Mouse (Mus musculus): ENCODE data around the gene Aldh3b1. TPM values are rescaled to one million over a fixed set of nuclear protein-coding genes. Genes with fewer than 3 reads are reported as not detected.

Aldh3b1 gene
- polyA plus RNA-seq, 1 experiment: not detected

GRCm38 (mm10) chr19:3922661-3923371 is 6.8 kb downstream of the Aldh3b1 start:
- no peaks in the 10 kb centered on the region for H3K9me3 ChIP-seq (ENCODE audit: control insufficient read depth, low read length)
- H3K4me1 ChIP-seq (ENCODE audit: control insufficient read depth): peaks cover 11% of the 10 kb centered on the region
- no peak overlapping the region for H3K4me3 ChIP-seq (replicated peaks)
- H3K27me3 ChIP-seq (ENCODE audit: control insufficient read depth): no peaks in the 10 kb centered on the region
- TF ChIP-seq GATA1 (IDR thresholded peaks at IDR 0.05; ENCODE audit: low read length) (no peak), TAL1 (IDR thresholded peaks at IDR 0.05; ENCODE audit: low read length) (no peak)
- H3K36me3 ChIP-seq (ENCODE audit: control insufficient read depth): no peaks in the 10 kb centered on the region

DNA sequence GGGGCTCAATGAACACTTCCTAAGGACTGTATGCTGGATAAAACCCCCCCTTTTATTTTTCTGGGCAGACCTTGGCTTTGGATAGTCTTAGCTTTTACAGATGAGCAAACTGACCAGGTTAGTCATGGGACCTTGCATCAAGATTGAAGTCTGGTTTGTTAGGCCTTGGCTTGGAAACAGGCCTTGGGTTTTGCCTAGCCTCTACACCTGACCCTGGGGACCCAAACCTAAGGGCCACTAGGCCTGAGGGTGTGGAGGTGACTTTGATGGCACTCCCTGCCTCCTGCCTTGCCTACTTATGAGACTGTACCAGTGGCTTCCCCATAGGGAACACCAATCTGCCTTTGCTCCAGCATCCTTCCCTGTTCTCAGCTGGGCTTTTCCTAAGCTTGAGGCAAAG is 9.7 kb downstream of the Aldh3b1 start:
- H3K4me3 ChIP-seq (replicated peaks): no peak overlapping the region

DNA sequence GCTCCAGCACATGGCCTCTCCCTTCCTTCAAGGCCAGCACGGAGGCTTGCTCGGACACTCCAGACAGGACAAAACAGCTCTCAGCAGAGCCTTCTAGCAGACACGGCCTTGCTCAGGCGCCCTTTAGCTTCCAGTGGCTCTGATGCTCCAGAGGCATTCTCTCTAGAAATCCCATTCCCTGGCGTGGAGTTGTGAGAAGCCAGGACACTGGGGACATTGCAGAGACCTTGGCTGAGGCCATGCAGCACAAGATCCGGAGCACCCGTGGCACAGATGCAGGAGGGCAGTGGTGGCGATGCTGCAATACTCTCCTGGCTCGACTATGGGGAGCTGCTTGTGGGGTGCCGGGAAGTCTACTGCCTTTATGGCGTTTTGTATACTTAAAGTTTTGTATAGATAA is 12.9 kb downstream of the Aldh3b1 start:
- Histone ChIP-seq H3K27me3 (ENCODE audit: control insufficient read depth) (no peaks in the 10 kb centered on the region), H3K9me3 (ENCODE audit: control insufficient read depth, low read length) (no peaks in the 10 kb centered on the region), H3K4me3 (replicated peaks) (no peak overlapping the region), H3K4me1 (ENCODE audit: control insufficient read depth) (peaks cover 30% of the 10 kb centered on the region), H3K36me3 (ENCODE audit: control insufficient read depth) (no peaks in the 10 kb centered on the region)
- TF ChIP-seq TAL1 (IDR thresholded peaks at IDR 0.05; ENCODE audit: low read length): no peak
- no peak for TF ChIP-seq GATA1 (IDR thresholded peaks at IDR 0.05; ENCODE audit: low read length)

More for the DNA sequence above, 9.7 kb downstream of the Aldh3b1 start:
- Histone ChIP-seq H3K36me3 (ENCODE audit: control insufficient read depth) (no peaks in the 10 kb centered on the region), H3K9me3 (ENCODE audit: control insufficient read depth, low read length) (no peaks in the 10 kb centered on the region), H3K27me3 (ENCODE audit: control insufficient read depth) (no peaks in the 10 kb centered on the region), H3K4me1 (ENCODE audit: control insufficient read depth) (peaks cover 9% of the 10 kb centered on the region)
- no peak for TF ChIP-seq GATA1 (IDR thresholded peaks at IDR 0.05; ENCODE audit: low read length)

- Histone ChIP-seq H3K36me3 (ENCODE audit: control insufficient read depth) (peaks cover 22% of the 10 kb centered on the region), H3K27me3 (ENCODE audit: control insufficient read depth) (no peaks in the 10 kb centered on the region), H3K4me3 (replicated peaks) (no peak overlapping the region), H3K4me1 (ENCODE audit: control insufficient read depth) (peaks cover 37% of the 10 kb centered on the region), H3K9me3 (ENCODE audit: control insufficient read depth, low read length) (no peaks in the 10 kb centered on the region)
- TF ChIP-seq GATA1 (IDR thresholded peaks at IDR 0.05; ENCODE audit: low read length) (no peak), TAL1 (IDR thresholded peaks at IDR 0.05; ENCODE audit: low read length) (no peak)
Measured at GRCm38 (mm10) chr19:3914535-3914934, 15.1 kb downstream of the Aldh3b1 start.

DNA sequence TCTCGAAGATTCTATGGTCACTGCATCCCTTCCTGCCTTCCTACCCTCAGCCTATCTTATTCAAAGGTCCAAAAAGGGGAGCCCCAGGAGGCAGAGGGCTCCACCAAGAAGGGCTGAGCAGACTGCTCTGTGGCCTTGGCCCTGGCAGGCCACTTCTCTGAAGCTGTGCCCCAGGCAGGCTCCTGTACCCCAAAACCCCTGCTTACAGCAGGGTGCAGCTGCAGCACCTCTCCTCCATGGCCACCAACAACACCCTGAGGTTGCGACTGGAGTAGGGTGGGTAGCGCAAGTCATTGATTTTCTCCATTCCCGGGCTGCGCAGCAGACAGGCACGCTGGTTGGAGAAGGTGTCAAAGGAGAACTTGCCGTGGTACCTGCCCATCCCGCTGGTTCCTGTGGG is 15.9 kb downstream of the Aldh3b1 start:
- TF ChIP-seq GATA1 (IDR thresholded peaks at IDR 0.05; ENCODE audit: low read length): no peak
- TF ChIP-seq TAL1 (IDR thresholded peaks at IDR 0.05; ENCODE audit: low read length): no peak
- H3K36me3 ChIP-seq (ENCODE audit: control insufficient read depth): peaks cover 30% of the 10 kb centered on the region
- H3K4me3 ChIP-seq (replicated peaks): peak overlapping the region; percentile 76
- H3K4me1 ChIP-seq (ENCODE audit: control insufficient read depth): peaks cover 37% of the 10 kb centered on the region
- H3K27me3 ChIP-seq (ENCODE audit: control insufficient read depth): no peaks in the 10 kb centered on the region
- no peaks in the 10 kb centered on the region for H3K9me3 ChIP-seq (ENCODE audit: control insufficient read depth, low read length)

DNA sequence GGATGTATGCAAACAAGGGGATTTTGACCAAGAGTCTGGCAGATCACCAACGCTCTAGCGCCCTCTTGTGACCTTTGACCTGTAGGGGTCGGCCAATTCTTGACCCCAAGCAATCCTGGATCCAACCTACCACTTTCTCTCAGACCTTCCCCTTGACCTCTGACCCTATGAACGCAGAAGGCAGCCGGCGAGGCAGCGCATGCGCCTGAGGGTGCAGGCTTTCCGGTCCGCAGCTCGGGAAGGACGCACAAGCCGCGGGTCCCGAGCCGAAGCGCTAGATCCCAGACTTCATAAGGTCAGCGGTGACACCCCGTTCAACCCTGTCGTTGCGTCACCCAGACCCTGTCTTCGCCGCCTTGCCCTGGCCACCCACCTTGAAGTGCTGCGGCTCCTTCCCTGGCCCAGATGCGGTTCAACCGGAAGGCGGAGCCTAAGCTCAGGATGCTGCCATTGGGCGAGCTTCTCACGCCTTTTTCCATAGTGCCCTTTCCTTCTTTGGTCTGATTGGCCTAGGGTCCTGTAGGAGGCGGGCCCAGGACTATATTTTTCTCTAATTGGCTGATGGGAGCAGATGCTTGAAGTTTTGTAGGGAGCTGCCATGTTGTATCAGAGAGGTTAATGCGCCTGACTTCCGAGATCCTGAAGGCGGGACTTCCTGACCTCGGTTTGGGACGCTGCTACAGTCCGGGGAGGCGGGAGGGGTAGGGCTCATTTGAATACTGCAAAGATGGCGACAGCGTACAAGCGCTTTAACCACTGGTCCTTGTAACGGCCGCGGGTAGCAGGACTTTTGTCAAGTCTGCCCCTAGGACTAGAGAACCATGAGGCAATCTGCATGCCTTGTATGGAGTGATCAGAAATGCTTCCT is 17.0 kb downstream of the Aldh3b1 start, which contains the start of gene Ndufs8:
Gene Ndufs8 (minus strand): TSS at position 438 of the 868 bp plus-strand sequence.
- peaks cover 41% of the 10 kb centered on the region for H3K36me3 ChIP-seq (ENCODE audit: control insufficient read depth)

GRCm38 (mm10) chr19:3910206-3910605 is 19.4 kb downstream of the Aldh3b1 start:
- peaks cover 63% of the 10 kb centered on the region for H3K4me1 ChIP-seq (ENCODE audit: control insufficient read depth)
- H3K9me3 ChIP-seq (ENCODE audit: control insufficient read depth, low read length): no peaks in the 10 kb centered on the region
- H3K4me3 ChIP-seq (replicated peaks): no peak overlapping the region
- peaks cover 44% of the 10 kb centered on the region for H3K36me3 ChIP-seq (ENCODE audit: control insufficient read depth)
- no peak for TF ChIP-seq GATA1 (IDR thresholded peaks at IDR 0.05; ENCODE audit: low read length)
- no peak for TF ChIP-seq TAL1 (IDR thresholded peaks at IDR 0.05; ENCODE audit: low read length)
- H3K27me3 ChIP-seq (ENCODE audit: control insufficient read depth): no peaks in the 10 kb centered on the region

More for the DNA sequence above, 17.0 kb downstream of the Aldh3b1 start, which contains the start of gene Ndufs8:
- Histone ChIP-seq H3K4me1 (ENCODE audit: control insufficient read depth) (peaks cover 41% of the 10 kb centered on the region), H3K4me3 (replicated peaks) (peak within 1 kb of the TSS; percentile 76), H3K9me3 (ENCODE audit: control insufficient read depth, low read length) (no peaks in the 10 kb centered on the region), H3K27me3 (ENCODE audit: control insufficient read depth) (no peaks in the 10 kb centered on the region)
- no peak for TF ChIP-seq TAL1 (IDR thresholded peaks at IDR 0.05; ENCODE audit: low read length)
- TF ChIP-seq GATA1 (IDR thresholded peaks at IDR 0.05; ENCODE audit: low read length): no peak

DNA sequence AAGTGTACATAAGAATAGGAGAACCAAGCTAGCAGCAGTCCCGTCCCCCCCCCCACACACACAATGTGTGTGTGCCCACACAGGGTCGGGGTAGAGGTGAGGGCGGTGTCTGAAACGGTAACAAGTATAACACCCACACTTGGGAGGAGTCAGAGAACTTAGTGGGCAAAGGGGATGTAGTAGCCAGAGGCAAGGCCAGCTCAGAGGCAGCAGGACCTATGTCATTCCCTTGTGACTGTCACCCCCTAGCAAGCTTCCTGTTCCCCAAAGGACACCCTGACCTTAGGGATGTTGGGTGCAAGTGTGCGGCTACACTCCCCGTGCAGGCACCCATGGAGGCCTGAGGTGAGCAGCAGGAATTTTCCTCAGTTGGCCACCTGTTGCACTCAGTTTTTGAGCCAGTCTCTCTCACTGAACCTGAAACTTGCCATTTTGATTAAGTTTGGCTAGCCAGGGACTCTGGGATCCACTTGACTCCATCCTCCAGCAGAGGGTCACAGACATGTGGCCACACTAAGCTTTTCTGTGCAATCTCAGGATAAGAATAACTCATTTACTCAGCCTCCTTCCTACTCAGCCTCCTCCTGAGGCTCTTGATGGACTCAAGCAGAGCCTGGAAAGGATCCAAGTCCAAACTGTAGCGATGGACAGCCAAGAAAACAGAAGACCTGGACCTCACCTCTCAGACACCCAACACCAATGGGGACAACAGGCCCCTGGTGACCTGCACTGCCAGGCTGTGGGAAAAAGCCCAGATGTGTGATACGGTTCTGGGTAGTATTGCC is 21.5 kb downstream of the Aldh3b1 start:
- peaks cover 47% of the 10 kb centered on the region for H3K4me1 ChIP-seq (ENCODE audit: control insufficient read depth)
- TF ChIP-seq TAL1 (IDR thresholded peaks at IDR 0.05; ENCODE audit: low read length): no peak
- TF ChIP-seq GATA1 (IDR thresholded peaks at IDR 0.05; ENCODE audit: low read length): no peak
- no peak overlapping the region for H3K4me3 ChIP-seq (replicated peaks)
- peaks cover 49% of the 10 kb centered on the region for H3K36me3 ChIP-seq (ENCODE audit: control insufficient read depth)
- H3K27me3 ChIP-seq (ENCODE audit: control insufficient read depth): no peaks in the 10 kb centered on the region
- H3K9me3 ChIP-seq (ENCODE audit: control insufficient read depth, low read length): no peaks in the 10 kb centered on the region

Data from erythroblast, embryonic 14.5 days (primary cell).